Mouse (Mus musculus) right cerebral cortex, adult 2 months (tissue): ENCODE measurements around the gene Pvr.

ENCODE experiments used
- DNase-seq, 2 experiments: peaks; one replicate each; pipeline ENCODE4 v3.0.0; 2021 to 2022; ENCODE audit warnings: low spot score in 2 of 2

Gene Pvr

GRCm38 (mm10) chr7:19920506-19921261 is at the start of gene Pvr:
Gene Pvr (minus strand): TSS chr7:19921160.
- peak; percentile 76 to 80 for DNase-seq

- DNase-seq, result no peak
These were observed 49.2 kb upstream of the Pvr start for GRCm38 (mm10) chr7:19970196-19970595.

- DNase-seq, result no peak
These were observed 48.7 kb upstream of the Pvr start for GRCm38 (mm10) chr7:19969541-19970090.

- DNase-seq, result no peak
These were observed 48.1 kb upstream of the Pvr start for GRCm38 (mm10) chr7:19969106-19969505.

- no peak for DNase-seq
These were observed 44.1 kb upstream of the Pvr start, which contains the start of gene Ceacam20 for GRCm38 (mm10) chr7:19964985-19965579. Gene Ceacam20 (plus strand): TSS chr7:19965412.

GRCm38 (mm10) chr7:19962423-19962822 is 41.5 kb upstream of the Pvr start:
- no peak for DNase-seq

- peak; percentile 94 for DNase-seq
These were observed 35.4 kb upstream of the Pvr start for GRCm38 (mm10) chr7:19956341-19956781.

GRCm38 (mm10) chr7:19955861-19956260 is 34.9 kb upstream of the Pvr start:
- no peak for DNase-seq

- no peak for DNase-seq
These were observed 32.1 kb upstream of the Pvr start for GRCm38 (mm10) chr7:19953054-19953453.

- DNase-seq, result no peak
These were observed 31.5 kb upstream of the Pvr start for GRCm38 (mm10) chr7:19952320-19952986.

GRCm38 (mm10) chr7:19950589-19950988 is 29.6 kb upstream of the Pvr start, which contains the start of gene Igsf23:
Gene Igsf23 (minus strand): TSS chr7:19950756.
- DNase-seq, result no peak

- DNase-seq, result no peak
These were observed 29.0 kb upstream of the Pvr start for GRCm38 (mm10) chr7:19949996-19950395.

GRCm38 (mm10) chr7:19948956-19949355 is 28.0 kb upstream of the Pvr start:
- DNase-seq, result no peak

GRCm38 (mm10) chr7:19945821-19946515 is 25.0 kb upstream of the Pvr start:
- DNase-seq, result no peak

- no peak for DNase-seq
These were observed 24.2 kb upstream of the Pvr start for GRCm38 (mm10) chr7:19945201-19945600.

- no peak for DNase-seq
These were observed 23.7 kb upstream of the Pvr start for GRCm38 (mm10) chr7:19944709-19945108.

- no peak for DNase-seq
These were observed 19.3 kb upstream of the Pvr start for GRCm38 (mm10) chr7:19940256-19940655.

- DNase-seq, result peak; percentile 49 to 50
These were observed 18.7 kb upstream of the Pvr start for GRCm38 (mm10) chr7:19939555-19940235.

GRCm38 (mm10) chr7:19937229-19937821 is 16.4 kb upstream of the Pvr start:
- DNase-seq, result no peak

GRCm38 (mm10) chr7:19935961-19936360 is 15.0 kb upstream of the Pvr start:
- no peak for DNase-seq
